Mouse (Mus musculus) lung, postnatal 0 days (tissue): ENCODE measurements around the gene Slc35a2. TPM values are rescaled to one million over a fixed set of nuclear protein-coding genes. Genes with fewer than 3 reads are reported as not detected.
"Not testable (repeated sequence)": the region's sequence is repeated elsewhere in the genome, so short reads cannot be mapped to it uniquely, and the experiment has no call there.

ENCODE experiments used
- ATAC-seq: fragments of 200-750 bp; cut with Nextera tagmentation; 2 replicates; pipeline ENCODE4 v1.8.0; 2017; ENCODE audit warnings: moderate library complexity
- DNase-seq: peaks from one replicate; pipeline ENCODE4 v3.0.0-alpha.2; 2016; ENCODE audit warnings: low spot score
- H3K27ac ChIP-seq: fragments of 300-500 bp; sonication (generic); 2 replicates; pipeline ENCODE4 v1.5.1; 2014; ENCODE audit warnings: antibody characterized with exemption, mild to moderate bottlenecking, low read length, mixed read lengths
- H3K27me3 ChIP-seq: fragments of 300-500 bp; sonication (generic); replicated peaks from 2 replicates; pipeline ENCODE4 v1.6.1; 2014; ENCODE audit warnings: low read length, mixed read lengths; ENCODE audit not compliant: insufficient read depth
- H3K36me3 ChIP-seq: fragments of 300-500 bp; sonication (generic); 2 replicates; pipeline ENCODE4 v1.6.1; 2014; ENCODE audit warnings: low read length, mixed read lengths; ENCODE audit not compliant: insufficient read depth
- H3K4me1 ChIP-seq: fragments of 300-500 bp; sonication (generic); 2 replicates; pipeline ENCODE4 v1.6.1; 2014; ENCODE audit warnings: antibody characterized with exemption, low read depth, low read length, mixed read lengths; ENCODE audit not compliant: insufficient read depth
- H3K4me2 ChIP-seq: fragments of 300-500 bp; sonication (generic); replicated peaks from 2 replicates; pipeline ENCODE4 v1.6.1; 2014; ENCODE audit warnings: low read depth, mild to moderate bottlenecking, low read length, moderate library complexity, mixed read lengths
- H3K4me3 ChIP-seq: fragments of 300-500 bp; sonication (generic); 2 replicates; pipeline ENCODE4 v1.5.1; 2014; ENCODE audit warnings: low read depth, low read length
- H3K9ac ChIP-seq: fragments of 300-500 bp; sonication (generic); replicated peaks from 2 replicates; pipeline ENCODE4 v1.6.1; 2014; ENCODE audit warnings: low read depth, mild to moderate bottlenecking
- H3K9me3 ChIP-seq: fragments of 300-500 bp; sonication (generic); 2 replicates; pipeline ENCODE4 v1.6.1; 2016; ENCODE audit warnings: low read length, mixed read lengths
- CTCF ChIP-seq: IDR thresholded peaks from 2 replicates; pipeline ENCODE4 v1.5.1; 2016; ENCODE audit warnings: antibody characterized with exemption, mild to moderate bottlenecking
- EP300 ChIP-seq: IDR thresholded peaks from 2 replicates; pipeline ENCODE4 v1.6.1; 2016; ENCODE audit warnings: antibody characterized with exemption, mild to moderate bottlenecking, control low read depth
- WGBS: fragments of 180-500 bp; shearing (Covaris S2); extraction: QIAGEN DNeasy Blood & Tissue Kit; methylation state at CpG from one replicate; pipeline ENCODE4 v1.1.7; 2014; 5-methylcytosine and 5-hydroxymethylcytosine counted together
- polyA plus RNA-seq: library from polyadenylated mRNA; unstranded; fragments of >200 nt; fragmentation: Nextera tagmentation; extraction: Ambion mirVana; gene quantifications from 2 replicates; pipeline ENCODE4 v1.2.1, GENCODE M21; 2015

Slc35a2 gene
- polyA plus RNA-seq, 1 experiment from 2014 or later, result 32.2 TPM

- TF ChIP-seq CTCF, result no peak
- peak; percentile 57 for TF ChIP-seq EP300
- no peaks in the 10 kb centered on the region for H3K9me3 ChIP-seq
- peak within 1 kb of the TSS; percentile 39 for H3K9ac ChIP-seq
- peak within 1 kb of the TSS; percentile 85 for H3K27ac ChIP-seq
- 12% methylated on average over 61 of the region's 62 CpGs for WGBS
- no peaks in the 10 kb centered on the region for H3K36me3 ChIP-seq
- no peaks in the 10 kb centered on the region for H3K27me3 ChIP-seq
- peak within 1 kb of the TSS; percentile 54 for H3K4me3 ChIP-seq
- ATAC-seq (peak; percentile 99), DNase-seq (peak; percentile 95)
- H3K4me1 ChIP-seq, result no peaks in the 10 kb centered on the region
- H3K4me2 ChIP-seq, result peak within 1 kb of the TSS; percentile 50
Observed at GRCm38 (mm10) chrX:7898880-7899874, 15.3 kb downstream of the Slc35a2 start, which contains the start of the genes Pqbp1 and Timm17b. Gene Pqbp1 (minus strand): TSS chrX:7899269. Gene Timm17b (plus strand): TSS chrX:7899357.

- 89% methylated on average over 5 of the region's 5 CpGs for WGBS
- no peak overlapping the region for H3K4me2 ChIP-seq
- DNase-seq, result no peak
- H3K9ac ChIP-seq, result no peak overlapping the region
- H3K27me3 ChIP-seq, result no peaks in the 10 kb centered on the region
- H3K27ac ChIP-seq, result no peak overlapping the region
- H3K4me3 ChIP-seq, result no peak overlapping the region
- no peak for ATAC-seq
- no peaks in the 10 kb centered on the region for H3K36me3 ChIP-seq
- no peaks in the 10 kb centered on the region for H3K4me1 ChIP-seq
- no peak for TF ChIP-seq EP300
- TF ChIP-seq CTCF, result no peak
- no peaks in the 10 kb centered on the region for H3K9me3 ChIP-seq
Observed at GRCm38 (mm10) chrX:7904441-7904840, 20.6 kb downstream of the Slc35a2 start.

- Histone ChIP-seq H3K9me3 (no peaks in the 10 kb centered on the region), H3K4me3 (no peak within 1 kb of the TSS), H3K9ac (no peak within 1 kb of the TSS), H3K36me3 (no peaks in the 10 kb centered on the region), H3K27ac (no peak within 1 kb of the TSS), H3K4me2 (no peak within 1 kb of the TSS), H3K4me1 (no peaks in the 10 kb centered on the region), H3K27me3 (no peaks in the 10 kb centered on the region)
- no peak for DNase-seq
- TF ChIP-seq EP300 (no peak), CTCF (no peak)
- no peak for ATAC-seq
- 89% methylated on average over 5 of the region's 5 CpGs for WGBS
Observed at GRCm38 (mm10) chrX:7907735-7908134, 23.9 kb downstream of the Slc35a2 start, which contains the start of gene Gm10491. Gene Gm10491 (minus strand): TSS chrX:7907835.

GRCm38 (mm10) chrX:7909242-7909641, 25.4 kb downstream of the Slc35a2 start, which contains the start of gene Gm10490:
Gene Gm10490 (plus strand): TSS chrX:7909542.
- DNase-seq, H3K36me3 ChIP-seq, H3K9me3 ChIP-seq, H3K4me2 ChIP-seq, H3K27ac ChIP-seq, ATAC-seq, H3K4me1 ChIP-seq, H3K9ac ChIP-seq, H3K27me3 ChIP-seq, H3K4me3 ChIP-seq: not testable (repeated sequence)
- WGBS, result 84% methylated on average over 3 of the region's 4 CpGs

GRCm38 (mm10) chrX:7910473-7910872, 26.6 kb downstream of the Slc35a2 start:
- no peaks in the 10 kb centered on the region for H3K36me3 ChIP-seq
- no peak for ATAC-seq
- no peak overlapping the region for H3K9ac ChIP-seq
- 59% methylated on average over 5 of the region's 6 CpGs for WGBS
- no peak for DNase-seq
- H3K27ac ChIP-seq, result no peak overlapping the region
- no peaks in the 10 kb centered on the region for H3K4me1 ChIP-seq
- no peaks in the 10 kb centered on the region for H3K9me3 ChIP-seq
- no peak overlapping the region for H3K4me2 ChIP-seq
- no peak for TF ChIP-seq CTCF
- no peak for TF ChIP-seq EP300
- no peak overlapping the region for H3K4me3 ChIP-seq
- H3K27me3 ChIP-seq, result no peaks in the 10 kb centered on the region

GRCm38 (mm10) chrX:7915669-7916068, 31.8 kb downstream of the Slc35a2 start:
- DNase-seq, H3K36me3 ChIP-seq, H3K9ac ChIP-seq, H3K4me3 ChIP-seq, H3K4me2 ChIP-seq, H3K27me3 ChIP-seq, H3K27ac ChIP-seq, H3K9me3 ChIP-seq, ATAC-seq, H3K4me1 ChIP-seq: not testable (repeated sequence)
- TF ChIP-seq CTCF, result peak; percentile 44
- 17% methylated on average over 3 of the region's 3 CpGs for WGBS

- not testable (repeated sequence) for H3K9me3 ChIP-seq
Observed at GRCm38 (mm10) chrX:7917960-7918359, 34.1 kb downstream of the Slc35a2 start.

More at GRCm38 (mm10) chrX:7917960-7918359, 34.1 kb downstream of the Slc35a2 start:
- 54% methylated on average over 6 of the region's 6 CpGs for WGBS
- H3K4me1 ChIP-seq, H3K36me3 ChIP-seq, H3K4me3 ChIP-seq, H3K9ac ChIP-seq, H3K27ac ChIP-seq, ATAC-seq, H3K27me3 ChIP-seq, DNase-seq, H3K4me2 ChIP-seq: not testable (repeated sequence)
